Mouse (Mus musculus): ENCODE data around the gene Sh3bgrl2. TPM values are rescaled to one million over a fixed set of nuclear protein-coding genes. Genes with fewer than 3 reads are reported as not detected.

Sh3bgrl2 gene
- polyA plus RNA-seq, 1 experiment from 2014 or later = 12.0 TPM

Other genes starting within 250 kb of the Sh3bgrl2 start
- gene Lca5, start 107.2 kb upstream of the Sh3bgrl2 start, polyA plus RNA-seq (2015; fragmentation: Nextera tagmentation; extraction: Ambion mirVana) = 0.79 and 0.92 TPM in 2 replicates